Mouse (Mus musculus) neural tube, embryonic 11.5 days (tissue): ENCODE data around the gene Fam198a. TPM values are rescaled to one million over a fixed set of nuclear protein-coding genes. Genes with fewer than 3 reads are reported as not detected.

ENCODE experiments used
- ATAC-seq: fragments of 200-750 bp; cut with Nextera tagmentation; 2 replicates; pipeline ENCODE4 v1.8.0; 2017; ENCODE audit warnings: moderate number of reproducible peaks, mild to moderate bottlenecking, moderate TSS enrichment, moderate library complexity; ENCODE audit not compliant: insufficient read depth, low FRiP score, low TSS enrichment
- DNase-seq: peaks from one replicate; pipeline ENCODE4 v3.0.0-alpha.2; 2015; ENCODE audit warnings: low spot score
- H3K27ac ChIP-seq: fragments of 300-500 bp; sonication (generic); 2 replicates; pipeline ENCODE4 v1.5.1; 2014; ENCODE audit warnings: low read depth, mild to moderate bottlenecking, low read length
- H3K27me3 ChIP-seq: fragments of 300-500 bp; sonication (generic); 2 replicates; pipeline ENCODE4 v1.6.1; 2014; ENCODE audit warnings: mild to moderate bottlenecking, low read length, mixed read lengths; ENCODE audit not compliant: control insufficient read depth, insufficient read depth
- H3K36me3 ChIP-seq: fragments of 300-500 bp; sonication (generic); 2 replicates; pipeline ENCODE4 v1.6.1; 2014; ENCODE audit warnings: mild to moderate bottlenecking, low read length, moderate library complexity, mixed read lengths; ENCODE audit not compliant: control insufficient read depth, insufficient read depth
- H3K4me1 ChIP-seq: fragments of 300-500 bp; sonication (generic); 2 replicates; pipeline ENCODE4 v1.6.1; 2014; ENCODE audit warnings: low read length, mixed read lengths; ENCODE audit not compliant: control insufficient read depth, insufficient read depth
- H3K4me2 ChIP-seq: fragments of 300-500 bp; sonication (generic); 2 replicates; pipeline ENCODE4 v1.6.1; 2014; ENCODE audit warnings: low read depth, mild to moderate bottlenecking, moderate library complexity
- H3K4me3 ChIP-seq: fragments of 300-500 bp; sonication (generic); 2 replicates; pipeline ENCODE4 v1.5.1; 2014; ENCODE audit warnings: low read depth, low read length
- H3K9ac ChIP-seq: fragments of 300-500 bp; sonication (generic); 2 replicates; pipeline ENCODE4 v1.6.1; 2014; ENCODE audit warnings: mild to moderate bottlenecking, low read length
- H3K9me3 ChIP-seq: fragments of 300-500 bp; sonication (generic); 2 replicates; pipeline ENCODE4 v1.6.1; 2016; ENCODE audit warnings: low read length; ENCODE audit not compliant: control insufficient read depth
- WGBS: fragments of 180-500 bp; shearing (Covaris S2); extraction: QIAGEN DNeasy Blood & Tissue Kit; methylation state at CpG from one replicate; pipeline ENCODE4 v1.1.7; 2014; 5-methylcytosine and 5-hydroxymethylcytosine counted together
- polyA plus RNA-seq: library from polyadenylated mRNA; unstranded; fragments of >200 nt; fragmentation: Nextera tagmentation; extraction: Ambion mirVana; gene quantifications from 2 replicates; pipeline ENCODE4 v1.2.1, GENCODE M21; 2014

The Fam198a gene
- polyA plus RNA-seq, 1 experiment from 2014 or later, result 0.66 TPM

GRCm38 (mm10) chr9:121923443-121923842, 27.3 kb upstream of the Fam198a start:
- H3K27me3 ChIP-seq, result no peaks in the 10 kb centered on the region
- H3K4me3 ChIP-seq, result no peak overlapping the region
- DNase-seq (no peak), ATAC-seq (no peak)
- WGBS, result 86% methylated on average over 8 of the region's 8 CpGs
- H3K4me1 ChIP-seq, result no peaks in the 10 kb centered on the region
- no peak overlapping the region for H3K9ac ChIP-seq
- H3K36me3 ChIP-seq, result no peaks in the 10 kb centered on the region
- no peak overlapping the region for H3K4me2 ChIP-seq
- no peak overlapping the region for H3K27ac ChIP-seq
- H3K9me3 ChIP-seq, result no peaks in the 10 kb centered on the region

GRCm38 (mm10) chr9:121923906-121924305, 26.9 kb upstream of the Fam198a start:
- H3K4me2 ChIP-seq, result no peak overlapping the region
- no peaks in the 10 kb centered on the region for H3K9me3 ChIP-seq
- ATAC-seq (no peak), DNase-seq (no peak)
- no peak overlapping the region for H3K4me3 ChIP-seq
- H3K36me3 ChIP-seq, result no peaks in the 10 kb centered on the region
- no peaks in the 10 kb centered on the region for H3K4me1 ChIP-seq
- H3K9ac ChIP-seq, result no peak overlapping the region
- H3K27ac ChIP-seq, result no peak overlapping the region
- 86% methylated on average over 5 of the region's 5 CpGs for WGBS
- H3K27me3 ChIP-seq, result no peaks in the 10 kb centered on the region

GRCm38 (mm10) chr9:121924901-121925560, 25.8 kb upstream of the Fam198a start:
- no peaks in the 10 kb centered on the region for H3K27me3 ChIP-seq
- no peaks in the 10 kb centered on the region for H3K9me3 ChIP-seq
- no peaks in the 10 kb centered on the region for H3K4me1 ChIP-seq
- ATAC-seq (no peak), DNase-seq (no peak)
- no peak overlapping the region for H3K9ac ChIP-seq
- no peak overlapping the region for H3K4me3 ChIP-seq
- no peak overlapping the region for H3K4me2 ChIP-seq
- H3K27ac ChIP-seq, result no peak overlapping the region
- WGBS, result 90% methylated on average over 9 of the region's 9 CpGs
- H3K36me3 ChIP-seq, result no peaks in the 10 kb centered on the region

- DNase-seq, result no peak
Measured at GRCm38 (mm10) chr9:121925959-121926358, 24.8 kb upstream of the Fam198a start.

GRCm38 (mm10) chr9:121926634-121927405, 24.0 kb upstream of the Fam198a start:
- DNase-seq (no peak), ATAC-seq (no peak)
- H3K9ac ChIP-seq, result no peak overlapping the region
- 62% methylated on average over 11 of the region's 11 CpGs for WGBS
- no peaks in the 10 kb centered on the region for H3K27me3 ChIP-seq
- H3K4me2 ChIP-seq, result no peak overlapping the region
- no peaks in the 10 kb centered on the region for H3K4me1 ChIP-seq
- H3K36me3 ChIP-seq, result no peaks in the 10 kb centered on the region
- H3K27ac ChIP-seq, result no peak overlapping the region
- H3K4me3 ChIP-seq, result no peak overlapping the region
- no peaks in the 10 kb centered on the region for H3K9me3 ChIP-seq

More at GRCm38 (mm10) chr9:121925959-121926358, 24.8 kb upstream of the Fam198a start:
- H3K9ac ChIP-seq, result no peak overlapping the region
- no peak overlapping the region for H3K27ac ChIP-seq
- H3K9me3 ChIP-seq, result no peaks in the 10 kb centered on the region
- H3K4me2 ChIP-seq, result no peak overlapping the region
- no peak overlapping the region for H3K4me3 ChIP-seq
- no peaks in the 10 kb centered on the region for H3K27me3 ChIP-seq
- H3K36me3 ChIP-seq, result no peaks in the 10 kb centered on the region
- ATAC-seq, result no peak
- H3K4me1 ChIP-seq, result no peaks in the 10 kb centered on the region
- 69% methylated on average over 8 of the region's 8 CpGs for WGBS

GRCm38 (mm10) chr9:121927721-121928120, 23.1 kb upstream of the Fam198a start:
- no peak overlapping the region for H3K4me3 ChIP-seq
- no peak for DNase-seq

GRCm38 (mm10) chr9:121928498-121928897, 22.3 kb upstream of the Fam198a start:
- no peak for ATAC-seq
- Histone ChIP-seq H3K9me3 (no peaks in the 10 kb centered on the region), H3K4me1 (no peaks in the 10 kb centered on the region), H3K27me3 (no peaks in the 10 kb centered on the region), H3K36me3 (no peaks in the 10 kb centered on the region), H3K9ac (no peak overlapping the region), H3K4me2 (no peak overlapping the region), H3K4me3 (no peak overlapping the region), H3K27ac (no peak overlapping the region)
- WGBS, result 34% methylated on average over 2 of the region's 2 CpGs
- DNase-seq, result peak; percentile 56

More at GRCm38 (mm10) chr9:121927721-121928120, 23.1 kb upstream of the Fam198a start:
- WGBS, result 86% methylated on average over 7 of the region's 7 CpGs
- no peak overlapping the region for H3K4me2 ChIP-seq
- H3K9me3 ChIP-seq, result no peaks in the 10 kb centered on the region
- no peak overlapping the region for H3K27ac ChIP-seq
- H3K27me3 ChIP-seq, result no peaks in the 10 kb centered on the region
- no peak overlapping the region for H3K9ac ChIP-seq
- no peaks in the 10 kb centered on the region for H3K36me3 ChIP-seq
- ATAC-seq, result no peak
- H3K4me1 ChIP-seq, result no peaks in the 10 kb centered on the region

- 83% methylated on average over 4 of the region's 4 CpGs for WGBS
- DNase-seq (no peak), ATAC-seq (no peak)
- Histone ChIP-seq H3K36me3 (no peaks in the 10 kb centered on the region), H3K27ac (no peak overlapping the region), H3K4me1 (no peaks in the 10 kb centered on the region), H3K27me3 (no peaks in the 10 kb centered on the region), H3K4me3 (no peak overlapping the region), H3K9ac (no peak overlapping the region), H3K4me2 (no peak overlapping the region), H3K9me3 (no peaks in the 10 kb centered on the region)
Measured at GRCm38 (mm10) chr9:121934856-121935255, 15.9 kb upstream of the Fam198a start.

- Histone ChIP-seq H3K4me2 (no peak overlapping the region), H3K4me1 (no peaks in the 10 kb centered on the region), H3K4me3 (no peak overlapping the region), H3K27me3 (no peaks in the 10 kb centered on the region), H3K27ac (no peak overlapping the region), H3K36me3 (no peaks in the 10 kb centered on the region), H3K9ac (no peak overlapping the region), H3K9me3 (no peaks in the 10 kb centered on the region)
- 78% methylated on average over 1 of the region's 1 CpGs for WGBS
- ATAC-seq (0 out of 2 replicates have a peak, but pooled peaks have one; percentile 9), DNase-seq (no peak)
Measured at GRCm38 (mm10) chr9:121936952-121937351, 13.8 kb upstream of the Fam198a start.
